Mouse (Mus musculus): ENCODE data around the gene Irx3. TPM values are rescaled to one million over a fixed set of nuclear protein-coding genes. Genes with fewer than 3 reads are reported as not detected.
A peak's percentile ranks its signal among the peaks of the same experiment; 100 is the strongest.

The Irx3 gene
- polyA plus RNA-seq, 1 experiment from 2014 or later, result 46.7 TPM

- Histone ChIP-seq H3K9ac (no peak overlapping the region), H3K4me2 (replicated peaks) (no peak overlapping the region), H3K27ac (no peak overlapping the region), H3K4me1 (0 out of 2 replicates have a peak, but pooled peaks cover 3% of the 10 kb centered on the region), H3K27me3 (no peaks in the 10 kb centered on the region), H3K36me3 (no peaks in the 10 kb centered on the region), H3K4me3 (no peak overlapping the region), H3K9me3 (no peaks in the 10 kb centered on the region)
- WGBS, result 60% methylated on average over 4 of the region's 4 CpGs
- ATAC-seq (ENCODE audit: insufficient number of reproducible peaks, insufficient read depth, low FRiP score, low TSS enrichment), result no peak
Observed at GRCm38 (mm10) chr8:91819778-91820177, 17.9 kb upstream of the Irx3 start.

GRCm38 (mm10) chr8:91818784-91819183 lies 16.9 kb upstream of the Irx3 start:
- H3K4me3 ChIP-seq, result no peak overlapping the region
- 9% methylated on average over 3 of the region's 3 CpGs for WGBS
- no peak overlapping the region for H3K27ac ChIP-seq
- 0 out of 2 replicates have a peak, but pooled peaks cover 3% of the 10 kb centered on the region for H3K4me1 ChIP-seq
- H3K9ac ChIP-seq, result no peak overlapping the region
- no peaks in the 10 kb centered on the region for H3K27me3 ChIP-seq
- no peak for ATAC-seq (ENCODE audit: insufficient number of reproducible peaks, insufficient read depth, low FRiP score, low TSS enrichment)
- no peak overlapping the region for H3K4me2 ChIP-seq (replicated peaks)
- no peaks in the 10 kb centered on the region for H3K36me3 ChIP-seq
- H3K9me3 ChIP-seq, result no peaks in the 10 kb centered on the region

GRCm38 (mm10) chr8:91814106-91814505 lies 12.2 kb upstream of the Irx3 start:
- Histone ChIP-seq H3K36me3 (no peaks in the 10 kb centered on the region), H3K27me3 (peaks cover 6% of the 10 kb centered on the region)
- 95% methylated on average over 4 of the region's 4 CpGs for WGBS

DNA sequence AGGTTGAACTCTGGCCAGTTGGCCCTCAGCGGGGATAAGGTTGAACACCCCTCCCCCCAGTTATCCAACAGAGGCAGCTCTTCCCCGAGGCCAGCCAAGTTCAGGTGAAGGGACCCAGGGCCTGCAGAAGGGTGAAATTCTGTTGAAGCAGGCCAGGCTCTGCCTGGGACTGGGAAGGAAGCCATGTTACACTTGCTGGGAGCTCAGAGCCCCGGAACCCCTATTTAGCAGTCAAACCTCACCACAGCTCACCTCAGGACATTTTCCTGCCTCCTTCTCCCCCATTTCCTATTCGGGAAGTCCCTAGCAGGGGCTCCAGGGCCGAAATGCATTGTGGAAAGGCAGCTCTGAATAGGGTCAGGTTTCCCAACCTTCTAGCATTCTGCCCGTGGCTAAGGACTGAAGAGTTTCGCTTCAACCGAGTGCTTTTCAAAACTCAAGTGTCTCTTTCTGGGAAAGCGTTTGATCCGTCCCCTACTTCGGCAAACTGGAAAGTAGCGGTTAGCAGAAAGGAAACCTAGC lies 4.9 kb upstream of the Irx3 start:
- Histone ChIP-seq H3K27me3 (peaks cover 60% of the 10 kb centered on the region), H3K27ac (no peak overlapping the region), H3K9me3 (no peaks in the 10 kb centered on the region), H3K9ac (0 out of 2 replicates have a peak overlapping the region, but pooled peaks have one; percentile 24), H3K4me3 (peak overlapping the region; percentile 14; the same call in 1 of the 2 replicates), H3K36me3 (no peaks in the 10 kb centered on the region), H3K4me1 (peaks cover 40% of the 10 kb centered on the region), H3K4me2 (replicated peaks) (peak overlapping the region; percentile 50)
- ATAC-seq (ENCODE audit: insufficient number of reproducible peaks, insufficient read depth, low FRiP score, low TSS enrichment), result no peak
- WGBS, result 5% methylated on average over 12 of the region's 12 CpGs

More at GRCm38 (mm10) chr8:91814106-91814505, 12.2 kb upstream of the Irx3 start:
- H3K9ac ChIP-seq, result no peak overlapping the region
- 0 out of 2 replicates have a peak, but pooled peaks cover 3% of the 10 kb centered on the region for H3K4me1 ChIP-seq
- ATAC-seq (ENCODE audit: insufficient number of reproducible peaks, insufficient read depth, low FRiP score, low TSS enrichment), result no peak
- no peaks in the 10 kb centered on the region for H3K9me3 ChIP-seq
- H3K4me2 ChIP-seq (replicated peaks), result no peak overlapping the region
- H3K4me3 ChIP-seq, result no peak overlapping the region
- no peak overlapping the region for H3K27ac ChIP-seq

GRCm38 (mm10) chr8:91806084-91806719 lies 4.3 kb upstream of the Irx3 start:
- 2% methylated on average over 33 of the region's 33 CpGs for WGBS
- Histone ChIP-seq H3K4me1 (peaks cover 40% of the 10 kb centered on the region), H3K27ac (0 out of 2 replicates have a peak overlapping the region, but pooled peaks have one; percentile 11), H3K27me3 (peaks cover 60% of the 10 kb centered on the region), H3K4me3 (peak overlapping the region; percentile 14; the same call in 1 of the 2 replicates), H3K9ac (peak overlapping the region; percentile 24; the same call in 1 of the 2 replicates), H3K9me3 (no peaks in the 10 kb centered on the region), H3K36me3 (no peaks in the 10 kb centered on the region), H3K4me2 (replicated peaks) (peak overlapping the region; percentile 50)
- no peak for ATAC-seq (ENCODE audit: insufficient number of reproducible peaks, insufficient read depth, low FRiP score, low TSS enrichment)

DNA sequence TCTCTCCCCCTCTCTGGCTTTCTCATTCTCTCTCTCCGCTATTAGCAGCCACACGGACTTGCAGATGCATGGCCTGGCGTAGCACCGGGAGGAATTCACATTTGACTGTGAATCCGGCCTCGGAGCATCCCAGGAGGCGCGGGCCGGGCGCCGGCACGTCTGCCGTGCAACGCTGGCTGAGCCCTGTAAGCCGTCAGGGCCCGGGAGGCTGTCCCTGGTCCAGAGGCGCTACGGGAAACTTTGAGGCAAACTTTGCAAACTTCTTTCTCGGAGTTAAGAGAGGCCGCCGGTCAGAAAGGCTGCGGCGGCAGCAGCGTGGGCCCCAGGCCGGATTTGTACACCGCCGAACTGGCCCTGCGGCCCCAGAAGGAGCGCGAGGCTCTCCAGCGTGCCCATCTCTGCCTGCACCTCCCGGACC lies 3.4 kb upstream of the Irx3 start:
- WGBS, result under 1% methylated on average over 32 of the region's 32 CpGs
- no peak for ATAC-seq (ENCODE audit: insufficient number of reproducible peaks, insufficient read depth, low FRiP score, low TSS enrichment)
- Histone ChIP-seq H3K9me3 (no peaks in the 10 kb centered on the region), H3K4me1 (peaks cover 44% of the 10 kb centered on the region), H3K4me3 (peak overlapping the region; percentile 30), H3K36me3 (no peaks in the 10 kb centered on the region), H3K27me3 (peaks cover 69% of the 10 kb centered on the region), H3K4me2 (replicated peaks) (peak overlapping the region; percentile 50), H3K27ac (peak overlapping the region; percentile 63; the same call in 1 of the 2 replicates), H3K9ac (peak overlapping the region; percentile 34)

DNA sequence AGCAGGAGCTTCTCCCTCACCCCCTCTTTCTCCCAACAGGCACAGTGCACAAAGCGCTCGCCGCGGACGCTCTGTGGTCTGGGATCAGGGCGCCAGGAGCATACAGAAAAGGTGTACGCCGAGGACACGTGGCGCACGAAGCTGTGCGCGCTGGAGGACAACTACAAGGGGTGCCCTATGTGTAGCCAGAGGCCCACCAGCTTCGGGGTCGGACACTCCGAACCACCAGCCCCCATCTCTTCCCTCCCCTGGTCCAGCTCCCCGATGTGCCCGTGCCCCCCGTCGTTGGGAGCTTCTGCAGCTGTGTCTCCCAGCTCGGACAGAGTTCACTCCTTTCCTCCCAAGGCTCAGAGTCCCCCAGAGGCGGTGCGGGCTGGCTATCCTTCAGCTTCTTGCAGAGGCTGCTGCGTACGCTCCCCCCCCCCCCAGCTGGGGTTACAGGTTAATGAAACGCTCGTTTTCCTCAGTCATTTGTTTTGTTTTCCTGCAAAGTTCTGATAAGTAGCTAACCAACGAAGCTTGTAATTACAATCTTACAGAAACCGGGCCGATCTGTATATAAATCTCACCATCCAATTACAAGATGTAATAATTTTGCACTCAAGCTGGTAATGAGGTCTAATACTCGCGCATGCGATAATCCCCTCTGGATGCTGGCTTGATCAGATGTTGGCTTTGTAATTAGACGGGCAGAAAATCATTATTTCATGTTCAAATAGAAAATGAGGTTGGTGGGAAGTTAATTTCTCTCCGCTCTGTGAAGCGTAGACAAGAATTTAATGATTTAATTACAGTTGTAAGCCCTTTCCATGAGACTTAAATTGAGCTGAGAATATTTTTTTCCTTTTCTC lies 2.8 kb upstream of the Irx3 start:
- H3K9ac ChIP-seq, result peak overlapping the region; percentile 34; the same call in 1 of the 2 replicates
- H3K36me3 ChIP-seq, result no peaks in the 10 kb centered on the region
- H3K4me2 ChIP-seq (replicated peaks), result peak overlapping the region; percentile 50
- H3K27me3 ChIP-seq, result peaks cover 72% of the 10 kb centered on the region
- no peaks in the 10 kb centered on the region for H3K9me3 ChIP-seq
- peak overlapping the region; percentile 63; the same call in 1 of the 2 replicates for H3K27ac ChIP-seq
- under 1% methylated on average over 36 of the region's 36 CpGs for WGBS
- peaks cover 45% of the 10 kb centered on the region for H3K4me1 ChIP-seq
- peak overlapping the region; percentile 30 for H3K4me3 ChIP-seq
- no peak for ATAC-seq (ENCODE audit: insufficient number of reproducible peaks, insufficient read depth, low FRiP score, low TSS enrichment)

DNA sequence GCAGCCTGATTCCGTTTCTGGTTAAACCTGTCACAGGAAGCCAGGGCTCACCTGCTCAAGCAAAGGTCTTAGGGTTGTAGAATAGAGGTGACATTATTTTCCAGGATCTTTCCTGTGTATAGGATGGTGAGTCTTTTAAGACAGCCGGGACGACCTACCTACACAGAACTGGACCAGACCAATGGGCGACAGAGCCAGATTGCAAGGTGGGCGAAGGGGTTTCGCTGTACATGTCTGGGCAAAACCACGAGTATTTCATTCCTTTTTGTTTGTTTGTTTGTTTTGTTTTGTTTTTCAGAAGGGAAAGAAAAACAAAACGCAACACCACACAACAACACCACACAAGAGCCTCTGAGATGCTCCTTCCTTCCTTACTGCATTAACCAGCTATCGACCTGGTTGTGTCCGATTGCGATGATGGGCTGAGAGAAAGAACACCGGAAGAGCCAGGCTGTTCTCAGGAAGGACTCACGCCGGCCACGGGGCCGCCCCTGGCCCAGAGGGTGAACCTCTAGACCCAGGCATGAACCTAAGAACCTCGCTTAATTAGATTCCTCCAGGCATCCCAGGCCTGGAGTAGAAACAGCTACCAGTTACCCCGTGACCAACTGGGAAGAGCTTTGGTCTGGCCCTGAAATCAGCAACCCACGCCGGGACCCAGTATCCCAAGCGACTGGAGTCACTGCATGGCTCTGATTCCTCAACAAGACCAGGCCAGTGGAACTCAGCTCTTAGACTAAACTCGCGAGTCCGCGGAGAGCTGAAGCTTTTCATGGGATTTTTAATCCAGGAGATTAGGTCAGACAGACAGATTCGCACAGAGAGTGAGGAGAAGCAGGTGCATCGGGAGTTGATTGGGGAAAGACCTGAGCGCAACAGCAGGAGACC lies 1.9 kb upstream of the Irx3 start:
- H3K27ac ChIP-seq, result no peak overlapping the region
- H3K4me3 ChIP-seq, result peak overlapping the region; percentile 70
- peak overlapping the region; percentile 50 for H3K4me2 ChIP-seq (replicated peaks)
- H3K27me3 ChIP-seq, result peaks cover 71% of the 10 kb centered on the region
- H3K36me3 ChIP-seq, result no peaks in the 10 kb centered on the region
- no peaks in the 10 kb centered on the region for H3K9me3 ChIP-seq
- peaks cover 47% of the 10 kb centered on the region for H3K4me1 ChIP-seq
- no peak for ATAC-seq (ENCODE audit: insufficient number of reproducible peaks, insufficient read depth, low FRiP score, low TSS enrichment)
- 10% methylated on average over 28 of the region's 28 CpGs for WGBS
- no peak overlapping the region; the same call in 1 of the 2 replicates for H3K9ac ChIP-seq

GRCm38 (mm10) chr8:91802401-91803322 lies 795 bp upstream of the Irx3 start:
- no peaks in the 10 kb centered on the region for H3K9me3 ChIP-seq
- peak overlapping the region; percentile 24; the same call in 1 of the 2 replicates for H3K9ac ChIP-seq
- H3K4me2 ChIP-seq (replicated peaks), result peak overlapping the region; percentile 83
- H3K36me3 ChIP-seq, result no peaks in the 10 kb centered on the region
- peaks cover 56% of the 10 kb centered on the region for H3K4me1 ChIP-seq
- ATAC-seq (ENCODE audit: insufficient number of reproducible peaks, insufficient read depth, low FRiP score, low TSS enrichment), result no peak
- H3K27me3 ChIP-seq, result peaks cover 66% of the 10 kb centered on the region
- peak overlapping the region; percentile 70 for H3K4me3 ChIP-seq
- peak overlapping the region; percentile 97 for H3K27ac ChIP-seq
- under 1% methylated on average over 29 of the region's 29 CpGs for WGBS

- ATAC-seq (ENCODE audit: insufficient number of reproducible peaks, insufficient read depth, low FRiP score, low TSS enrichment), result peak; percentile 82
- under 1% methylated on average over 56 of the region's 57 CpGs for WGBS
Observed at GRCm38 (mm10) chr8:91801241-91801811, 541 bp downstream of the Irx3 start.

More at GRCm38 (mm10) chr8:91801241-91801811, 541 bp downstream of the Irx3 start:
- Histone ChIP-seq H3K9me3 (no peaks in the 10 kb centered on the region), H3K4me1 (peaks cover 54% of the 10 kb centered on the region), H3K4me2 (replicated peaks) (peak overlapping the region; percentile 83), H3K27me3 (peaks cover 65% of the 10 kb centered on the region), H3K27ac (peak overlapping the region; percentile 97), H3K9ac (peak overlapping the region; percentile 86), H3K4me3 (peak overlapping the region; percentile 70), H3K36me3 (no peaks in the 10 kb centered on the region)

Data from embryonic facial prominence, embryonic 12.5 days (tissue).